ENCODE assay signal across 27 mouse cellular contexts in the genomic region with DNA sequence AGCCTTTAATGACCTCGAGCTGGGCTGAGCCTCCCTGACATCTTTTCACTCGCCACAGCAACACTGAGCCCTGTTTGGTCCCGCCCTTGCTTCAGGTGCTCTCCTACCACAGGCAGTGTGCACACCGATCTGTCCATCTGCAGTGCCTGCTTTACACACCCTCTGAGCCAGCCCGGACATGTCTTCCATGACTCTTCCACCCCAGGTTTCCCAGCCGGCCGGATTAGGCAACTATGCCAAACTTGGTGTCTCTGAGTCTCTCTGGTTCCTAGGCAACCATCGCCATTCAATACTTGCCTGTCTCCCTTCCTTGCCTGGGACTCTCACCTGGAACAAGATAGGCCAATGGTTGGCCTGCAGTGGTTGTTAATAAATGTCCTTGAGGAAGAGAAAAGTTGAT.
DNase-seq lines count a peak whose midpoint lies in the region; ATAC-seq lines count a peak whose summit lies in the region.
"Had no signal": no experiment of that assay in that cellular context is flagged by ENCODE, and none has a peak within 500 bp of the region (broad histone marks: within the 10 kb centered on the region; RNA-seq: fewer than 3 reads in every experiment).

No protein-coding gene starts in this region.

- DNase-seq in heart, postnatal 36 days = no peak
- peak; percentile 9 for DNase-seq in urinary bladder, postnatal 25 days (ENCODE audit: low spot score)
- DNase-seq in urinary bladder, postnatal 4 days (ENCODE audit: low spot score in 2 of 2) = no peak
- DNase-seq in fat pad, adult 2 months (ENCODE audit: extremely low read depth, low read depth, low spot score) = peak; percentile 40
- no peak for DNase-seq in thymus, adult 18-20 months
- no peak for DNase-seq in adrenal gland, adult 8-10 months
- no peak for DNase-seq in ovary, postnatal 14 days (ENCODE audit: low spot score)
- DNase-seq: adrenal gland, postnatal 10 days; adrenal gland, postnatal 36 days; cerebellum, adult 18-20 months; cerebellum, adult 9-10 months; cerebellum, postnatal 14 days; gastrocnemius, postnatal 25 days; heart, adult 2 months had no signal

- intact Hi-C loops in heart, postnatal 36 days (cut with DNase I) = no loop called here

- 84% methylated on average over 8 of the region's 8 CpGs for WGBS in heart, embryonic 15.5 days

- H3K4me1 ChIP-seq in heart, embryonic 15.5 days (replicated peaks) = no peaks in the 10 kb centered on the region
- H3K4me1 ChIP-seq: embryonic facial prominence, embryonic 12.5 days; embryonic facial prominence, embryonic 15.5 days; forebrain, embryonic 12.5 days; forebrain, embryonic 15.5 days; heart, embryonic 10.5 days; hindbrain, embryonic 10.5 days; hindbrain, embryonic 13.5 days had no signal

- no peak overlapping the region for H3K4me3 ChIP-seq in heart, embryonic 15.5 days
- H3K4me3 ChIP-seq: embryonic facial prominence, embryonic 12.5 days; embryonic facial prominence, embryonic 15.5 days; forebrain, embryonic 12.5 days; forebrain, embryonic 15.5 days; heart, adult 2 months; heart, embryonic 10.5 days; heart, embryonic 13.5 days; hindbrain, embryonic 10.5 days; hindbrain, embryonic 13.5 days had no signal

- no peaks in the 10 kb centered on the region for H3K27me3 ChIP-seq in heart, embryonic 15.5 days
- H3K27me3 ChIP-seq: embryonic facial prominence, embryonic 12.5 days; embryonic facial prominence, embryonic 15.5 days; forebrain, embryonic 12.5 days; forebrain, embryonic 15.5 days; heart, embryonic 13.5 days; hindbrain, embryonic 13.5 days; Patski had no signal

- no peak overlapping the region for H3K4me2 ChIP-seq in heart, embryonic 15.5 days
- H3K4me2 ChIP-seq: embryonic facial prominence, embryonic 12.5 days; embryonic facial prominence, embryonic 15.5 days; forebrain, embryonic 12.5 days; forebrain, embryonic 15.5 days; heart, embryonic 13.5 days; hindbrain, embryonic 13.5 days had no signal

- no peak overlapping the region for H3K27ac ChIP-seq in heart, embryonic 15.5 days
- H3K27ac ChIP-seq: embryonic facial prominence, embryonic 12.5 days; embryonic facial prominence, embryonic 15.5 days; forebrain, embryonic 12.5 days; forebrain, embryonic 15.5 days; heart, adult 2 months; heart, embryonic 10.5 days; heart, embryonic 13.5 days; hindbrain, embryonic 10.5 days; hindbrain, embryonic 13.5 days had no signal

- ATAC-seq in heart, embryonic 15.5 days (replicated peaks; ENCODE audit: insufficient number of reproducible peaks, insufficient read depth, low FRiP score, low read depth) = 0 out of 2 replicates have a peak, but pooled peaks have one; percentile 31
- ATAC-seq: activated CD4-positive, CD25-positive, alpha-beta regulatory T cell, adult 4 months; forebrain, embryonic 15.5 days; hindbrain, embryonic 16.5 days; Patski had no signal

- no peak overlapping the region for H3K9ac ChIP-seq in heart, embryonic 15.5 days
- H3K9ac ChIP-seq: embryonic facial prominence, embryonic 12.5 days; embryonic facial prominence, embryonic 15.5 days; forebrain, embryonic 12.5 days; forebrain, embryonic 15.5 days; heart, embryonic 13.5 days; hindbrain, embryonic 13.5 days had no signal

- peaks cover 48% of the 10 kb centered on the region for H3K36me3 ChIP-seq in heart, embryonic 15.5 days
- H3K36me3 ChIP-seq: G1E had no signal

- H3K9me3 ChIP-seq in heart, embryonic 15.5 days (replicated peaks) = no peaks in the 10 kb centered on the region
- H3K9me3 ChIP-seq: embryonic facial prominence, embryonic 12.5 days; embryonic facial prominence, embryonic 15.5 days; forebrain, embryonic 12.5 days; forebrain, embryonic 15.5 days; G1E; heart, embryonic 10.5 days; hindbrain, embryonic 10.5 days; hindbrain, embryonic 13.5 days had no signal

Comparison
In these comparisons a context has a peak if more than half of its experiments do, and no peak if none do; other contexts are left out.
1. DNase-seq: peak in urinary bladder, postnatal 25 days (single experiment) and fat pad, adult 2 months (single experiment); none in heart, postnatal 36 days (0 of 2), urinary bladder, postnatal 4 days (0 of 2), thymus, adult 18-20 months (0 of 2), adrenal gland, adult 8-10 months (single experiment) and ovary, postnatal 14 days (single experiment).